ENCODE assay signal across 8 mouse cellular contexts in the genomic region with DNA sequence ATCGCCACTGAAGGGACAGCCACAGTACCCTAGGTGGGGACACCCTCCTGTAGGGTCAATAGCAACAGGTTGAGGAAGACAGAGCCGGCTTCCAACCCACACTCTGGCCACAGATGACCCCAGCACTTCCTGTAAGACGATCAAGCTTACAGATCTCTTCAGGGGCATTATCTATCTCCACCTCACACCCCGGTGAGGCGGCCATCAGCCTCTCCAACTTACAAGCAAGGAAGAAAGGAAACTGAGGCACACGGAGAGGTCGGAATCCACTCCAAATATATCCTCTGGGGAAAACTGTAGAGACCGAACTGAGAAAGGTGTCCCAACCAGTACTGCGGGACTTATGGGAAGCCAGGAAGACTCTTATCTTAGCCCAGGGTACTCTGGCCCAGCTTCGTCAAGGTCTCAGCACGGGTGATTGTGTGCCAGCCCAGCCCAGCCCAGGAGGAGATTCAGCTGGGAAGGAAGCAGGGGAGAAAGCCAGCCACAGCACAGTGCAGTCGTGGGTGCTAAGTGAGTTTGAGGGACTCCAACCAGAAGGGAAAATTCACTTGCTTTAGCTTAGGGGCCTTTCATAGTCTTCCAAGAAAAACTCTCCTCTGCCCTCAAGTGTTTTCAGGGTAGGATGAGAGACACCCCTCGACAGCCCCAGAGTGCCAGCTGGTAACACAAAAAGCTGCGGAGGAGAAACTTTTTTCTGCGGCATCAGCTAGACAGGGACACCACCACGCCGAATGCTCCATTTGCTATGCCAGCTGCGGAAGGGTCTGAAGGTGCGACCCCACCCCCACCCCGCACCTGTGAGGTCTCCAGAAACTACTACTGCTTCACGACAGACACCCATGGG. TPM values are rescaled to one million over a fixed set of nuclear protein-coding genes. Genes with fewer than 3 reads are reported as not detected.
A peak's percentile ranks its signal among the peaks of the same experiment; 100 is the strongest.
DNase-seq lines count a peak whose midpoint lies in the region; ATAC-seq and TF ChIP-seq lines count a peak whose summit lies in the region.

No protein-coding gene starts in this region.

- TF ChIP-seq POLR2A in cerebellum, adult 2 months (IDR thresholded peaks at IDR 0.05; ENCODE audit: borderline replicate concordance, insufficient read depth, low read length): no peak
- TF ChIP-seq POLR2A in spleen, adult 2 months (IDR thresholded peaks at IDR 0.05; ENCODE audit: low read depth, low read length): no peak
- TF ChIP-seq POLR2A in small intestine, adult 2 months (IDR thresholded peaks at IDR 0.05; ENCODE audit: low read depth, low read length): no peak

- DNase-seq in cerebellum, adult 2 months: peak; percentile 29 to 48
- no peak for DNase-seq in cerebellum, postnatal 25 days
- no peak for DNase-seq in spleen, adult 2 months (ENCODE audit: low read depth in 1 of 2, low spot score in 2 of 2)
- DNase-seq in spleen, postnatal 4 days (ENCODE audit: low spot score in 2 of 2): no peak
- DNase-seq in layer of hippocampus, adult 9-11 months: no peak
- DNase-seq in left cerebral cortex, postnatal 4 days: no peak

- H3K27me3 ChIP-seq in cerebellum, adult 2 months (ENCODE audit: control insufficient read depth, insufficient read depth, low read length): no peaks in the 10 kb centered on the region
- peaks cover 14% of the 10 kb centered on the region for H3K27me3 ChIP-seq in spleen, adult 2 months (ENCODE audit: control insufficient read depth, insufficient read depth, low read length)
- H3K27me3 ChIP-seq in intestine, postnatal 0 days (replicated peaks; ENCODE audit: control insufficient read depth, insufficient read depth, low read length): no peaks in the 10 kb centered on the region
- H3K27me3 ChIP-seq in small intestine, adult 2 months (ENCODE audit: control insufficient read depth, insufficient read depth, low read length): no peaks in the 10 kb centered on the region

- no peak for ATAC-seq in intestine, postnatal 0 days

- H3K4me2 ChIP-seq in intestine, postnatal 0 days (replicated peaks; ENCODE audit: low read depth): peak overlapping the region; percentile 99

- no peaks in the 10 kb centered on the region for H3K9me3 ChIP-seq in intestine, postnatal 0 days (ENCODE audit: control insufficient read depth)

- WGBS in cerebellum, adult 2 months: 8% methylated on average over 21 of the region's 21 CpGs
- 21% methylated on average over 21 of the region's 21 CpGs for WGBS in spleen, adult 2 months
- WGBS in intestine, postnatal 0 days: 8% methylated on average over 21 of the region's 21 CpGs
- WGBS in small intestine, adult 2 months: 8% methylated on average over 21 of the region's 21 CpGs

- H3K4me3 ChIP-seq in cerebellum, adult 2 months (replicated peaks; ENCODE audit: insufficient read depth, low read depth, low read length): peak overlapping the region; percentile 68
- peak overlapping the region; percentile 25; the same call in 1 of the 2 replicates for H3K4me3 ChIP-seq in spleen, adult 2 months (ENCODE audit: extremely low read depth, insufficient read depth, insufficient read length)
- H3K4me3 ChIP-seq in intestine, postnatal 0 days (ENCODE audit: low read depth, low read length): peak overlapping the region; percentile 73
- H3K4me3 ChIP-seq in small intestine, adult 2 months (ENCODE audit: low read depth, low read length): peak overlapping the region; percentile 78

- peaks cover 33% of the 10 kb centered on the region for H3K4me1 ChIP-seq in cerebellum, adult 2 months (ENCODE audit: control insufficient read depth, insufficient read depth, low read length)
- H3K4me1 ChIP-seq in spleen, adult 2 months (ENCODE audit: control insufficient read depth, insufficient read depth, insufficient read length): no peaks in the 10 kb centered on the region; the same call in none of the 2 replicates
- peaks cover 7% of the 10 kb centered on the region; the same call in 1 of the 2 replicates for H3K4me1 ChIP-seq in intestine, postnatal 0 days (replicated peaks; ENCODE audit: control insufficient read depth, insufficient read depth, low read length)
- H3K4me1 ChIP-seq in small intestine, adult 2 months (ENCODE audit: control insufficient read depth, insufficient read depth, insufficient read length, low read length): peaks cover 22% of the 10 kb centered on the region

- H3K27ac ChIP-seq in cerebellum, adult 2 months (ENCODE audit: insufficient read depth, low read length): no peak overlapping the region
- no peak overlapping the region for H3K27ac ChIP-seq in spleen, adult 2 months (ENCODE audit: insufficient read depth, low read length)
- H3K27ac ChIP-seq in intestine, postnatal 0 days (ENCODE audit: low read depth, low read length): peak overlapping the region; percentile 81
- peak overlapping the region; percentile 74 for H3K27ac ChIP-seq in small intestine, adult 2 months (ENCODE audit: insufficient read depth, low read depth, low read length)

- H3K36me3 ChIP-seq in spleen, adult 2 months (ENCODE audit: control insufficient read depth, insufficient read depth, low read length): no peaks in the 10 kb centered on the region
- no peaks in the 10 kb centered on the region; the same call in 1 of the 2 replicates for H3K36me3 ChIP-seq in intestine, postnatal 0 days (ENCODE audit: control insufficient read depth, insufficient read depth)
- H3K36me3 ChIP-seq in small intestine, adult 2 months (ENCODE audit: control insufficient read depth, insufficient read depth, low read length): no peaks in the 10 kb centered on the region

- intact Hi-C loops in left cerebral cortex, postnatal 4 days (cut with DNase I): loop anchor here (5.0 kb wide), 1 partner anchor 66 kb away; no protein-coding TSS in a partner anchor

- TF ChIP-seq CTCF in cerebellum, adult 2 months (IDR thresholded peaks at IDR 0.05; ENCODE audit: borderline replicate concordance, insufficient read depth, low read depth, low read length): no peak
- no peak for TF ChIP-seq CTCF in spleen, adult 2 months (IDR thresholded peaks at IDR 0.05; ENCODE audit: extremely low read depth, insufficient read depth, insufficient read length, insufficient replicate concordance)
- no peak for TF ChIP-seq CTCF in intestine, postnatal 0 days (IDR thresholded peaks at IDR 0.05; ENCODE audit: low read depth)
- no peak for TF ChIP-seq CTCF in small intestine, adult 2 months (IDR thresholded peaks at IDR 0.05; ENCODE audit: extremely low read depth, insufficient read length, insufficient replicate concordance, low read depth, low read length)

- peak overlapping the region; percentile 81 for H3K9ac ChIP-seq in intestine, postnatal 0 days (ENCODE audit: low read depth, low read length)

RNA-seq across cellular contexts. Expression of gene Ccdc85c, which starts 1.5 kb away (rescaled TPM):
- polyA plus RNA-seq in cerebellum, adult 2 months (2012; rRNA removed): 75.0 and 78.6 TPM in 2 replicates
- 3.4 and 4.6 TPM in 2 replicates for polyA plus RNA-seq in spleen, adult 2 months (2012; rRNA removed)
- polyA plus RNA-seq in intestine, postnatal 0 days (2015; fragmentation: Nextera tagmentation; extraction: Ambion mirVana): 10.1 and 12.0 TPM in 2 replicates
- polyA plus RNA-seq in small intestine, adult 2 months (2012; rRNA removed): 58.8 and 100 TPM in 2 replicates
- 10 to 100 TPM; 60.2 to 64.1 TPM for total RNA-seq in left cerebral cortex, postnatal 4 days (2021)

RNA-seq across cellular contexts. Expression of gene Hhipl1, which starts 32.4 kb away (rescaled TPM):
- polyA plus RNA-seq in cerebellum, adult 2 months (2012; rRNA removed): 4.4 and 4.8 TPM in 2 replicates
- 1.6 and 1.8 TPM in 2 replicates for polyA plus RNA-seq in spleen, adult 2 months (2012; rRNA removed)
- polyA plus RNA-seq in intestine, postnatal 0 days (2015; fragmentation: Nextera tagmentation; extraction: Ambion mirVana): 0.20 TPM in 2 replicates
- 0.76 and 1.1 TPM in 2 replicates for polyA plus RNA-seq in small intestine, adult 2 months (2012; rRNA removed)
- total RNA-seq in left cerebral cortex, postnatal 4 days (2021): 1 to 10 TPM; 6.3 to 6.6 TPM

Comparison
In these comparisons a context has a peak if more than half of its experiments do, and no peak if none do; other contexts are left out.
1. DNase-seq: peak in cerebellum, adult 2 months (2 of 2); none in cerebellum, postnatal 25 days (0 of 2), spleen, adult 2 months (0 of 2), spleen, postnatal 4 days (0 of 2), layer of hippocampus, adult 9-11 months (single experiment) and left cerebral cortex, postnatal 4 days (single experiment).
2. H3K27ac ChIP-seq: peak in intestine, postnatal 0 days (single experiment) and small intestine, adult 2 months (single experiment); none in cerebellum, adult 2 months (single experiment) and spleen, adult 2 months (single experiment).
3. H3K4me3 ChIP-seq: peak in every context shown above with its lines; median percentile 78 in small intestine, adult 2 months; 73 in intestine, postnatal 0 days; 68 in cerebellum, adult 2 months; 25 in spleen, adult 2 months.